Mouse (Mus musculus): ENCODE results near the gene Cda.
A peak's percentile ranks its signal among the peaks of the same experiment; 100 is the strongest.
"Not testable (repeated sequence)": the region's sequence is repeated elsewhere in the genome, so short reads cannot be mapped to it uniquely, and the experiment has no call there.

Cda gene

DNA sequence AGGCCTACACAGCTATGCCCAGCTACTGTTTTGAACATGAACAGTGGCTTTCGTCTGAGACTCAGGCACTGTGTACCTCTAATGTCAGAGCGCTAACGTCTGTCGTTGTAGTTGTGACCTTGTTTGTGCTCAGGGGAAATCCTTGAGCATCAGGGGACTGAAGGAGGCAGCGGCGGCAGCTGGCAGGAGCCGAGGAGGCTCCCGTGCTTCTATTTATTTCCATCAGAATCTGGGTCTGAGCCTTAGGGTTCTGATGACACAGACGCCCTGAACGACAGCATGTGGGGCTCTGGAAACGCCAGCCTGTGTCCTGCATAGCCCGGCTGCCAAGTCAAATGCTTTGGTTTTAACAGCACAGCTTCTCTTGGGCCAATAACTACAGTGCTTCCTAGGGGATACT lies 32.8 kb downstream of the Cda start:
- no peak for DNase-seq (ENCODE audit: low spot score in 2 of 2)

DNA sequence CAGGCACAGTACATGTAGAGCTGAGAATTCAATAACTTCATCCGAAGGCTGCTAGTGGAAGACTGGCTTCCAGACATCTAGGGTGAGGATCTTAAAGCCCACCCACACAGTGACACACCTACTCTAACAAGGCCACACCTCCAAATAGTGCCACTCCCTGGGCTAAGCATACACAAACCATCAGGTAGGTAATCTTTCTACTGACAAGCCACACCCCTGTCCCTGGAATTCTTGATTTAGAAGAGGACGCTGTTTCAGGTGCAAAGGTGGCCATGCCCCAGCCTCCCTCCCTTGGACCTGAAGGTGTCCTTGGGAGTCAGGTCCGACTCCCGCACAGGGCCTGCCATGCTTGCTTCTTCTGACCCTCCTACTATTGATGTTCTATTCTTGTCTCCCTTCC lies 34.7 kb downstream of the Cda start:
- DNase-seq (ENCODE audit: low spot score in 2 of 2), result no peak

DNA sequence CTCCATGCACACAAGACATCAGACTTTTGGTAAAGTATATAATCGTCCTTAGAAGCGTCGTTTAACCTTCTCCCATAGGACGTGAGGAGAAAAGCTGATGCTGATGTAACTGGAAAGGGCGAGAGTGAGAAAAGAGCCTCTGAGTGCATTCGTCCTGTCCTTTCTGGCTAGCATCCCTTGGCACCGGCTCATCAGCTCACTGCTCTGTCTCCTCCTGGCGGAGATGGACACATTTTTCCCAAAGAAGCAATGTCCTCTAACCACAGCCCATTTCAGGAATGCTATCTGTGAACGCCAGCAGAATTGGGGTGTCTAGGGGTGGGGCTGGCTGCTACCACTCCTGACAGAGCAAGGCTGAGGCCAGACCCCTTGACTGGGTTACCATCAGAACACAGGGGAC lies 36.1 kb downstream of the Cda start:
- DNase-seq (ENCODE audit: low spot score in 2 of 2), result no peak

DNA sequence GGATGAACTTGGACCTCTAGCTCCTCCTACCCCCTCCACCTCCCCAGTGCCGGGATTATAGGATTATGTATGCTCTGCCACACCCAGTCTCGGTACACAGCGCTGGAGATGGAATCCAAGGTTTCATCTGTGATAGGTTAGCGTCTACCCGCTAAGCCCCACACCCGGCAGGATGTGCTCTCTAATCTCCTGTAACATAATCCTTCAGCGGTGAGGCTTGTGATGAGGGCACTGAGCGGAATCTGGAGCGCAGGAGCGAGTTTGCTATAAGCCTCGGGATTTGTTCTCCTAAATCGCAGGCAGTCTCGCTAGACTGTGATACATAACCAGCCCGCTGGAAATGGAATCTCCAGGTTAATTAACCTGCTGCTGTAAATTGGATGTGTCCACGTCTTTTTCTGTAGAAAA lies 37.5 kb downstream of the Cda start:
- DNase-seq (ENCODE audit: low spot score in 2 of 2), result no peak

DNA sequence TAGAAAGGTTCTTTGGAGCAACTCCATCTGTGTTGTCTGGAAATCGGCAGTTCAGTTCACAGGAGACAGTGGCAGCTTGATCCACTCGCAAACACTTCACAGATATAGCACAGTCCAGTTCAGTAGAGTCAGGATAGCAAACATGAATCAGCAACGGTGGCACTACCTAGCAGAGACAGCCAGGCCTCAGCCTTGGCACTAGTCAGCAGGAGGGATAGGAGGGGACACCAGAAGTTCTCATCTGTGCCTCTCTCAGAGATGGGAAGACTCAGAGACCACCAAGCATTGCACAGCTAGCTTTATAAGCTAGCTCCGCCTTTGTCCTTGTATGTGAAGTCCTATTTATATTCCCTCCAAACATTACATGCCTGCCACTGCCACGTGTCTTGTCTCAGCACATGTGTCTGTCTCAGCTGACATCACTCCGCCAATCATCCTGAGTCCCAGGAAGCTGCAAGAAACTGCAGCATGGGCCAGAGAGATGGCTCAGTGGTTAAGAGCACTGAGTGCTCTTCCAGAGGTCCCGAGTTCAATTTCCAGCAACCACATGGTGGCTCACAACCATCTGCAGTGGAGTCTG lies 39.8 kb downstream of the Cda start:
- no peak for DNase-seq (ENCODE audit: low spot score in 2 of 2)

DNA sequence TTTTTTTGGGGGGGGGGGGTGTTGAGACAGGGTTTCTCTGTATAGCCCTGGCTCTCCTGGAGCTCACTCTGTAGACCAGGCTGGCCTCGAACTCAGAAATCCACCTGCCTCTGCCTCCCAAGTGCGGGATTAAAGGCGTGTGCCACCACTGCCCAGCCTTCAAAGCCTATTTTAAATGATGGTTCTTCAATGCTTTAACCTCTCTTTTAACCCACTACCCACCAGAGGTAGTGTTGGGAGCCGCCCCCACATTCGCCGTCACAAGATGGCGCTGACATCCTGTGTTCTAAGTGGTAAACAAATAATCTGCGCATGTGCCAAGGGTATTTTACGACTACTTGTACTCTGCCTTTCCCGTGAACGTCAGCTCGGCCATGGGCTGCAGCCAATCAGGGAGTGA lies 40.6 kb downstream of the Cda start:
- not testable (repeated sequence) for DNase-seq (ENCODE audit: low spot score in 2 of 2)

DNA sequence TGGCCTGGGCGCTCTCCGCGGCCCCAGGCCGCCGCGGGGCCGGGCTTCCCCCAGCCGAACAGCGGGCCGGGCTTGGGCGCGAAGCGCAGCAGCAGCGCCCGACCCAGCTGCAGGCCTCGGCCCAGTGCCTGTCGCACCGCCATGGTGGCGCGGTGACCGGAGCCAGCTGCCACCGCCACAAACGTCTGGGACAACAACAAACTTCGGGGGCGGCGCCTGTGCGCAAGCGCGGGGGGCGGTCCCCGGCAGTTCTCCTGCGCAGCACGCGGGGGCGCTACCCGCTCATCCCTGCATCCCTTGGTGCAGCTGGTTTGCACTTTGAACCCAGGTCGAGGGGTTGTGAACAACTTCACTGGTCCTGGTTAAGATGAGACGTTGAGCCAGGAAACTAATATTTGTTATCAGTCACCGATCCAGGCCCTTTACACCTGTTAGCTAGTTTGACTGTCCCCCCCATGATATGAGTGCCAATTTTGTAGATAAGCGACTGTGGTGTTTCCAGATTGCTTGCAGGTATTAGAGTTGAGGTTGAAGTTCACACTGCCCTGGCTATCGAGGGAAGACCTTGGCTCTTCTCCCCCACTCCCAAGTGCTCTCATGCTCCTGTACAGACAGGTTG lies 41.6 kb downstream of the Cda start, which contains the start of gene Pink1:
Gene Pink1 (minus strand): TSS at position 231 of the 619 bp plus-strand sequence.
- DNase-seq (ENCODE audit: low spot score in 2 of 2), result peak; percentile 87 to 90

DNA sequence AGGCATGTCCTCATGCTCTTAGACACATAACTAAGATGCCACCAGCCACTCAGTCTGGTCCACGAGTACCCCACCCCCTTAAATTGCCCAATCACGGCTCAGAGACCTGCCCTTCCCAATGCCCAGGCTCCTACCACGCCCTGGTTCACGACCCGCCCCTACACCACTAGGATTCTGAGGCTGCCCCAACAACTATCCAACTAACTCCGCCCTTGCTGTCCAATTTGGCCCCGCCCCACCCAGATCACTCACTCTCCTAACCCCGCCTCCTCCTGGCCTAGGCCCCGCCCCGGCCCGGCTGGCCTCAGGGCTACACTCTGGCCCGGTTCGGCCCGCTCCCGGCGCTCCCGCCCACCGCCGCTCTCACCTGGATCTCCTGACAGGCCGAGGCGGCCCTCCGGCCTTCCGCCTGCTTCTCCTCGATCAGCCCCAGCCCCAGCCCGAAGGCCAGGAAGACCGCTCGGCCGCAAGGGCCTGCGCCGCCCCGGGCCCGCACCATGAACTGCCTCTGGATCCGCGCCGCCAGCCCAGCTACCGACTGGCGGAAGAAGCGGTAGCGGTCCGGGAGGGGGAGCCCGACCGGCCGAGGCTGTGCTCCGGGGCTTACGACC lies 42.2 kb downstream of the Cda start:
- peak; percentile 86 to 87 for DNase-seq (ENCODE audit: low spot score in 2 of 2)

DNA sequence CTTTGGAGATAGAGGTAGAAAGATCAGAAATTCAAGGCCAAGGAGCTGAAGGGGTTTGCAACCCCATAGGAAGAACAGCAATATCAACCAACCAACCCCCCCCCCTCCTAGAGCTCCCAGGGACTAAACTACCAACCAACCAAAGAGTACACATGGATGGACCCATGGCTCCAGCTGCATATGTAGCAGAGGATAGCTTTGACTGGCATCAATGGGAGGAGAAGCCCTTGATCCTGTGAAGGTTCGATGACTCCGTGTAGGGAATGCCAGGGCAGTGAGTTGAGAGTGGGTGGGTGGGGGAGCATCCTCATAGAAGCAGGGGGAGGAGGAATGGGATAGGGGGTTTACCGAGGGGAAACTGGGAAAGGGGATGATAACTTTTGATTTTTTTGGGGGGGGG lies 43.3 kb downstream of the Cda start:
- no peak for DNase-seq (ENCODE audit: low spot score in 2 of 2)

DNA sequence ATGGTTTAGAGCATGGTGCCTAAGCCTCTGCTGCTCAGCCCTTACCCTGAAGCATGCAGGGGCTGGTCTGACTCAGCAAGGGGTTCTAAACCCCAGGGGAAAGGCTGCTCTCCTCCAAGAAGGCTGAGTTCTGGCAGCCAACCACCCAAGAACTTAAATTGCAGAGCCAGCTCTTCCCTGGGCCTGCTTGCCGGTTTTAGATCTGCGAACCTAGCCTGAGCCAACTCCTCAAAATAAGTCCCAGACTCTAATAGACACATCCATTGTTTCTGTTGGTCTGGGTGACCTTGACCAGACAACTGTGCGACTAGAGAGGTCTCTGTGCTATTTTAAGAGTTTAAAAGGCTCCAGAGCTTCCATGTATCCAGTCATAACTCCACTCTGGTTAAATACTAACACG lies 44.0 kb downstream of the Cda start:
- DNase-seq (ENCODE audit: low spot score in 2 of 2), result no peak

DNA sequence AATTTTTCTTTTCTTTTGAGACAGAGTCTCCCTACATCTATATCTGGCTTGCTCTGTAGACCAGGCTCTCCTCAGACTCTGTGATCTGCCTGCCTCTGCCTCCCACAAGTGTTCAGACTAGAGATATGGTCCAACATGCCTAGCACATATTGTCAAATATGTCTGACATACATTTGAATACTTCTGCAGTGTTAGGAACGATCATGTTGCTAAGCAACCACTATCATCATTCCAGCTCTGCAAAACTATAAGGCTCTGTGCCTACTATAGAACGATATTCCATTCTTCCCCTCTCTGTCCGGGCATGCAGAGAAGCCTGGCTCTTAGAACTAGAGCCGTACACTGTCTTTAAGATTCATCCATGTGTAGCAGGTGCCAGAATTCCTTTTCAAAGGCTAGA lies 45.1 kb downstream of the Cda start:
- DNase-seq (ENCODE audit: low spot score in 2 of 2), result no peak

DNA sequence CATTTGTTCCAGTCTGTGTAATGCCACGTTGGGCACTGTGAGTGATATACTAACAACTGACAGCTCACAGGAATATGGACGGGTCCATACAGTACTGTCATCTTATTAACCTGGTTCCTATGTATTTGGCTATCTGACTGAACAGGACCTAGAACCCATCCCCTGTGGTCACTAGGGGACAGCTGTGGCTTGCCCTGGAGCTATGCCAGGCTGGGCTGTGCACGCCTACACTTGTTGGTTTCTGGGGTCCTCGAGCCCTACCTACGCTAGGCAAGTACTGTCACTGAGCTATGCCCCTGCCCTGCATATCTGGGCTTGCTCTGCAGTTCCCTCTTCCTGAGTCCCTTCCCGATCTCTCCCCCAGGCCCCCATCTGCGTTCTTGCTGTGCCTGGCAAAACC lies 46.3 kb downstream of the Cda start:
- DNase-seq (ENCODE audit: low spot score in 2 of 2), result no peak

DNA sequence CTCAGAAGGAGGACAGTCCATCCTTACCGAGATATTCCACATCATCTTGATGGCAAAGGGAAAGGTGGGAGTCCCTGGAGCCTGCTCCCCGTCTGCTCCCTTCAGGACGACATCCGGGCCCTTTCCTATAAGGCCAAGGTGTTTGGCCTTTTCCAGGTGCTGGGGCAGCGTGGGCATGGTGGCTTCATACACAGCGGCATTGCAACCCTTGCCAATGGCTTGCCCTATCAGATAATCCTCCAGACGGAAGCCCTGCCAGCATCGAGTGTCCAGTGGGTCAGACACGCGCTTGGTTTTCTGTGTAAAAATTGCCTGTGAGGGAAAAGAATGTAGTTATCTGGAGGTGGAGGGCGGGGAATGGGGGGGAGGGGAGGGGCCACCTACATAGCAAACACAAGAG lies 47.1 kb downstream of the Cda start:
- no peak for DNase-seq (ENCODE audit: low spot score in 2 of 2)

DNA sequence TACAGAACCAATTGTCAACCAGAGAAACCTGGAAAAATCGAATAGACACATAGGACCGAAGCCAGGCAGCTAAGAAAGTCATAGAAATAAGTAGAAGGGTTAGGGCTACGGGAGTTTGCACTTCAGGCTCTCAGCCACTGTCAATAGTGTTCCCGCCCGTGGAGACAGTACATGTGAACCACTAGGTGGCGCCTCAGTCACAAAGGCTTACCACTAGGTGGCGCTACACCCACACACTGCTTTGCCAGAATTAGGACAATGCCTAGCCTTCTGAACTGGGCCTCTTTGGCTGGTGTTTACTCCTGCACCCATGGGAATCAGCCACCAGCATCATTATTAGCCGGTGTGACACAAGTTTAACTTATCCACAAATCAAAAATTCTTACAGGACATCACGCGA lies 48.3 kb downstream of the Cda start:
- DNase-seq (ENCODE audit: low spot score in 2 of 2), result peak; percentile 76 to 78

DNA sequence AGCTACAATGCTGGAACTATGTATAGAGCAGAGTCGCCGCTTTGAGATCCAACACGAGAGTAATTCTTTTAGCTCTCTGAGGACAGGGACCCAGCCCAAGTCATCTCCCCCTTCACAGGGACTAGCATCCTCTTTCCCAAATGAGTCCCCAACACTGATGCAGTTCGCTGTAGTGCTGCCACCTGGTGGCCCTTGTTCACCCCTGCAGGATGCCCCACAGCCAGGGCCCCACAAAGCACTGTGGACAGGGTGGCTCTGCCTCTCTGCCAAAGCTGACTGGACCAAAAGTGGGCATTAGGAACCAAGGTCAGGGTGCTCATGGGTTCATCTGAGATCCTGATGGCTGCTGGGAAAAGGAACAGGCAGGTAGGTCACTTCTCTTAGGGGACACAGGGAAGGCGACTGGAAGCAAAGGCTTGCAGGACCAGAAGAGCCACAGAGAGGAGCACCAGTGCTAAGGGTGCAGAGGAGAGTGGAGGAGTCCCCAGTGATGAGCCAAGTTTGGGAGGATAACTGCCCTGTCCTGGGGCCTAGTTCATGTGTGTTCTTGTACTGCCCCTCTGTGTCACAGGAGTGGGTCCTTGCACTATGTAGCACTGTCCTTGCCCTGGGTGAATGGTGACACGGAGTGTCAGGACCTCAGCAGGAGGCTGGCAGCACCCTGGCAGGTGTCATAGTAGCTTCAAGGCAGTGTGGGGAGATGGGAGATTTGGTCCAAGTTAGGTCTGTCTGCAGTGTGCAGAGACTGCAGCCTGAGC lies 49.1 kb downstream of the Cda start:
- DNase-seq (ENCODE audit: low spot score in 2 of 2), result no peak

DNA sequence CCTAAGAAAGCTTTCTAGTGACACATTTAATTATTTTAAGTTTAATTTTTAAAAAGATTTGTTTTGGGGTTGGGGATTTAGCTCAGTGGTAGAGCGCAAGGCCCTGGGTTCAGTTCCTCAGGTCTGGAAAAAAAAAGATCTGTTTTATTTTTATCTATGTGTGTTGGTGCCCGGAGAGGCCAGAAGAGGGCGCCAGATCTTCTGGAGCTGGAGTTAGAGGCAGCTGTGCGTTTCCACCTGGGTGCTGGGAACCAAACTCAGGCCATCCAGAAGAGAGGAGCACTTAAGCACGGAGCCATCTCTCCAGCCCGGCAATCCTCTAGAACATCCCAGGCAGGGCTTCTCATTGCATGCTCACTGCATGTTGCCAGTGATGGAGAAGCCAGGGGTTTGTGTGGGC lies 51.4 kb downstream of the Cda start:
- no peak for DNase-seq (ENCODE audit: low spot score in 2 of 2)

DNA sequence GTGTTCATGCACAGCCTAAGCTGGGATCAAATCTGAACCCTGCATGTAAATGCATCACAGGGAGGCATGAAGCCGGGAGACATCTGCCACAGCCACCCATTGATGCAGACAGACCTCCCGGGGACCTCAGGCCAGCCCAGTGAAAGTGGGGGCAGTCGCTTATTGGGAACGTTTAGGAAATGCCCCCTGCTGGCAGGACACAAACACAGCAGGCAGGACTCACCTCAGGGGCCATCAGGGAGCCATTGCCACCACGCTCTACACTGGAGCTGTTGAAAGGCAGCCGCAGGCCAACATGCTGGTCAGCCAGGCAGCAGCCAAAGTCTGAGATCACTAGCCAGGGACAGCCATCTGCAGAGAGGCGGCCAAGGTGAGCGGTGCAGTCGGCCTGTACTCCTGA lies 52.0 kb downstream of the Cda start:
- no peak for DNase-seq (ENCODE audit: low spot score in 2 of 2)

DNA sequence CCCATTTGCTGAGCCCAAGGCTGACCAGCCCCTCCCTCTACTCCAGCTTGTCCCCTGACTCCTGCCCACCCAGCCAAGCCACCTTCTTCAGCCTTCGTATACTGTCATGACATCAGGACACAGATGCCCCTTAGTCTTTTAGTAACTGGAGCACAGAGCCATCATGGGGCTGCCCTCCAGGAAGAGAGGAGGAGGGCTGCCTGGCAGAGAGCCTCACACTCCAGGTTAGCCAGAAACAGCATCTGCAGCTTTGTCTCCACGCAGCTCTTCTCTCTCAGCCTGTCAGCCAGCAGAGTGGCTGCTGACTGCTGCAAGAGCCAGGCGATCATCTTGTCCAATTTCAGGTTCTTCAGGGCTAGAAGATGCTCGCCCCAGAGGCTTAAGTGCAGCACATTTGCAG lies 54.0 kb downstream of the Cda start:
- no peak for DNase-seq (ENCODE audit: low spot score in 2 of 2)

DNA sequence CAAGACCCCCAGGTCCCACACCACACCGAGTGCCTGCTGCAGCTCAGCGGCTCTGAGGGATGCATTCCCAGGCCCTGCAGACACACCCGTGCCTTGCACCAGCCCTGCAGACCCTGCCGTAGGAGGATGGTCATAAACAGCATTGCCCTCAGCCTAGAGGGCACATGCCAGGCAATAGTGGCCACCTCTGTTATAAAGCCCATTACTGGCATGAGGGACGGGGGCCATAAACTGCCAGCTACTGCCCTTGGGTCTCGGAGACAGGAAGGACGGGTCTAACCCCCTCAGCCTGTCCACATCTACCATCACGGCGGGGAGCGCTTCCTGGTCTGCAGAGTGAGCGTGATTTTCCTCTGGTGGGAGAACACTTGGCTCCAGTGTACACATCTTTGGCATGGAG lies 54.8 kb downstream of the Cda start:
- DNase-seq (ENCODE audit: low spot score in 2 of 2), result no peak

DNA sequence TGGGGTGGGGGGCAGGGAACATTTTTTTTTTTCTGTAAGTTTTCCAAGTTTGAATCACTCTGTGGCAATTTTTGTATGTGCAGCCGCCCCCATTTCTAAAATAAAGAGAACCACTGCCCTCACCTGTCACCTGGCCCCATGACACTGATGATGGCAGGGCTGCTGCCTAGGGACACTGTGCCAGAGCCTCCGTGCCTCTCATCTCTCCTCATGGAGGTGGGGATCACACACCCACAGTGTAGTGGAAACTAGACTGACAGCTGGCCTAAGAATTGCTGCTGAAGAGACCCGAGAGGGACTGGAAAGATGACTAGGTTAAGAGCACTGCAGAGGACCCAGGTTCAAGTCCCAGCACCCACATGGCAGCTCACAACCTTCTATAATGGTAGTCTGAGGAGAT lies 55.7 kb downstream of the Cda start:
- no peak for DNase-seq (ENCODE audit: low spot score in 2 of 2)

DNA sequence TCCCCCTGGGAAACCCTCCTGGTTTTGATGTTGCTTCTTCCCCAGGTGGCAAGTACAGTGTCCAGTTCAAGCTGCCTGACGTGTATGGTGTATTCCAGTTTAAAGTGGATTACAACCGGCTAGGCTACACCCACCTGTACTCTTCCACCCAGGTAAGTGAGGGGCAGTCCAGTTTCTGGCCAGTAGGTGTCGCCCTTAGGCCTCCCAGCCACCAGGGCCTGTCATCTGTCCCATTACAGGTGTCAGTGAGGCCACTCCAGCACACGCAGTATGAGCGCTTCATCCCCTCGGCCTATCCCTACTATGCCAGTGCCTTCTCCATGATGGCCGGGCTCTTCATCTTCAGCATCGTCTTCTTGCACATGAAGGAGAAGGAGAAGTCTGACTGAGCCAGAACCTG lies 56.2 kb downstream of the Cda start:
- DNase-seq (ENCODE audit: low spot score in 2 of 2), result no peak

DNA sequence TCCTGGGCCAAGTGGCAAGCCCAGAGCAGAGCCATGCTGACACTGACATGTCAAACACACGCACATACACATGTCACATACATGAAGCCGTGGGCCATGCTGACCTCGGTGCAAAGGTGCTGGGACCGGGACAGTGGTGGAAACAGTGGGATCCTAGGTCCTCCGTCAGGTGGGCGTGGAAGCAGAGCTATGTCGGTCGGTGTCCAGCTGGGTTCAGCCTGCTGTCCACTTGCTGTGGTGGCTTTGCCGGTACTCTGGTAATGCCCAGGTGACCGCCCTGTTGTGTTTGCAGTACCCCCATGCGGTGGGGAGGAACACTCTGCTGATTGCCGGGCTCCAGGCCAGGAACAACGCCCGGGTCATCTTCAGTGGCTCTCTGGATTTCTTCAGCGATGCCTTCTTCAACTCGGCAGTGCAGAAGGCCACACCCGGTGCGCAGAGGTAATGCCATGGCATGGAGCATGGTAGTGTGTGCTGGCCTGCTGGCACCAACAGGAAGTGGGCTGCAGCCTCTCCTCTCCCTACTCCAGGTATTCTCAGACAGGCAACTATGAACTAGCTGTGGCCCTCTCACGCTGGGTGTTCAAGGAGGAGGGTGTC lies 57.4 kb downstream of the Cda start:
- DNase-seq (ENCODE audit: low spot score in 2 of 2), result no peak

DNA sequence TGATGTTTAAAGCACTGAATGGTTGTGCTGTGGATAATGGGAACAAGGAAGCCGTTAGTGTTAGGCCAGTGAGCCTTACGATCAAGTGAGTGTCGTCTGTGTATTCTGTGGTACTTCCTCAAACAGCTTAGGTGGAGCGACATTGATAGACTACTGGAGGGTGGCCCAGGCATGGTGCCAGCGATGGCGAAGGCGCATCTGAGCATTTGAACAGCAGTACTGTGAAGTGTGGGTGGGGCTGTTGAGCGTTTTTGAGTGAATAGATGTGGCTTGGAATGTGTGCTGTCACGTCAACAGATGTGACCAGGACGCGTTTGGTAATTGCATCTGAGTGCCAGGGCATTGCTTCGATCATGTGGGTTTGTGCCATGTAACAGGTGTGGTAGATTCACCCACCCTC lies 60.1 kb downstream of the Cda start:
- no peak for DNase-seq (ENCODE audit: low spot score in 2 of 2)

Measured in right cerebral cortex, postnatal 36 days (tissue).